Mouse (Mus musculus) olfactory bulb, adult 2 months (tissue): ENCODE results near the gene Fignl2.

Experiments
- CTCF ChIP-seq: fragments of 200-500 bp; IDR thresholded peaks from 2 replicates; pipeline ENCODE4 v1.5.1; 2012; ENCODE audit warnings: low read depth, mild to moderate bottlenecking, low read length, moderate library complexity; ENCODE audit not compliant: insufficient read depth
- POLR2A ChIP-seq: fragments of 200-500 bp; IDR thresholded peaks from 2 replicates; pipeline ENCODE4 v1.6.1; 2012; ENCODE audit warnings: mild to moderate bottlenecking, low read depth, low read length, moderate library complexity; ENCODE audit not compliant: insufficient read depth

- no peak for TF ChIP-seq POLR2A
- no peak for TF ChIP-seq CTCF
Measured at GRCm38 (mm10) chr15:101065069-101065468, 13.3 kb downstream of the Fignl2 start.
